Mouse (Mus musculus) forebrain, embryonic 16.5 days (tissue): ENCODE results near the gene Tacr2. TPM values are rescaled to one million over a fixed set of nuclear protein-coding genes. Genes with fewer than 3 reads are reported as not detected.

Experiments used
- ATAC-seq: fragments of 200-750 bp; cut with Nextera tagmentation; 2 replicates; pipeline ENCODE4 v1.8.0; 2017; ENCODE audit warnings: mild to moderate bottlenecking, moderate library complexity
- H3K27ac ChIP-seq: fragments of 300-500 bp; sonication (generic); 2 replicates; pipeline ENCODE4 v1.5.1; 2014; ENCODE audit warnings: low read length, control low read depth
- H3K27me3 ChIP-seq: fragments of 300-500 bp; sonication (generic); replicated peaks from 2 replicates; pipeline ENCODE4 v1.6.1; 2014; ENCODE audit warnings: low read length; ENCODE audit not compliant: control insufficient read depth, insufficient read depth
- H3K36me3 ChIP-seq: fragments of 300-500 bp; sonication (generic); 2 replicates; pipeline ENCODE4 v1.6.1; 2014; ENCODE audit not compliant: control insufficient read depth, insufficient read depth
- H3K4me1 ChIP-seq: fragments of 300-500 bp; sonication (generic); replicated peaks from 2 replicates; pipeline ENCODE4 v1.6.1; 2014; ENCODE audit warnings: low read length; ENCODE audit not compliant: control insufficient read depth, insufficient read depth
- H3K4me2 ChIP-seq: fragments of 300-500 bp; sonication (generic); 2 replicates; pipeline ENCODE4 v1.6.1; 2014; ENCODE audit warnings: mild to moderate bottlenecking, low read length, control low read depth
- H3K4me3 ChIP-seq: fragments of 300-500 bp; sonication (generic); replicated peaks from 2 replicates; pipeline ENCODE4 v1.5.1; 2014; ENCODE audit warnings: mild to moderate bottlenecking, low read length, control low read depth
- H3K9ac ChIP-seq: fragments of 300-500 bp; sonication (generic); replicated peaks from 2 replicates; pipeline ENCODE4 v1.6.1; 2014; ENCODE audit warnings: low read depth, low read length, control low read depth
- H3K9me3 ChIP-seq: fragments of 300-500 bp; sonication (generic); 2 replicates; pipeline ENCODE4 v1.6.1; 2016; ENCODE audit warnings: low read length; ENCODE audit not compliant: control insufficient read depth
- WGBS: fragments of 180-500 bp; shearing (Covaris S2); extraction: QIAGEN DNeasy Blood & Tissue Kit; methylation state at CpG from one replicate; pipeline ENCODE4 v1.1.7; 2014; 5-methylcytosine and 5-hydroxymethylcytosine counted together
- polyA plus RNA-seq: library from polyadenylated mRNA; unstranded; fragments of >200 nt; fragmentation: Nextera tagmentation; extraction: Ambion mirVana; gene quantifications from 2 replicates; pipeline ENCODE4 v1.2.1, GENCODE M21; 2015

Tacr2 gene
- polyA plus RNA-seq, 1 experiment from 2014 or later: not detected

- Histone ChIP-seq H3K4me2 (no peak overlapping the region), H3K4me1 (no peaks in the 10 kb centered on the region), H3K27me3 (no peaks in the 10 kb centered on the region), H3K9me3 (no peaks in the 10 kb centered on the region), H3K9ac (no peak overlapping the region), H3K36me3 (no peaks in the 10 kb centered on the region), H3K27ac (no peak overlapping the region), H3K4me3 (no peak overlapping the region)
- no peak for ATAC-seq
- 94% methylated on average over 11 of the region's 11 CpGs for WGBS
Measured at GRCm38 (mm10) chr10:62308896-62309491, 56.8 kb downstream of the Tacr2 start.

DNA sequence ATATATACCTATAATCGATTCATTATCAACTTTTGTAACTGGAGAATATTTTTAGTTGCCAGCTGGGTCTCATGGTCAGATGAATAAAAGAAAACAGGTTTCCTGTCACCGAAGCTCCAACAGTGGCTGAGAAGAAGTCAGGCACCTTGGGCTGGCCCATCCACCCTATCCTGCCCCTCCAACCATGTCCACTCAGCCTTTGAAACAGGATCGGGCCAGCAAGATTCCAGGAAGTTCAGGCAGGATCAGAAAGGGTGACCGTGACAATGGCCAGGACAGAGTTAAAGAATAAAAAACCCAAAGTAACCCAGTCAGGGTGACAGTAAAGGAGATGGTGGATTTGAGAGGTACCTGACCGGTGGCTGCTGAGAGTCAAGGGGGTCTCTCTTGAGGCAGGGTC is 57.4 kb downstream of the Tacr2 start:
- Histone ChIP-seq H3K36me3 (no peaks in the 10 kb centered on the region), H3K27ac (no peak overlapping the region), H3K4me3 (no peak overlapping the region), H3K9me3 (no peaks in the 10 kb centered on the region), H3K9ac (no peak overlapping the region), H3K4me2 (no peak overlapping the region), H3K27me3 (no peaks in the 10 kb centered on the region), H3K4me1 (no peaks in the 10 kb centered on the region)
- 93% methylated on average over 5 of the region's 5 CpGs for WGBS
- ATAC-seq: no peak

- Histone ChIP-seq H3K27ac (no peak overlapping the region), H3K4me2 (no peak overlapping the region), H3K9me3 (no peaks in the 10 kb centered on the region), H3K27me3 (no peaks in the 10 kb centered on the region), H3K9ac (no peak overlapping the region), H3K36me3 (no peaks in the 10 kb centered on the region), H3K4me3 (no peak overlapping the region), H3K4me1 (no peaks in the 10 kb centered on the region)
- ATAC-seq: no peak
- 79% methylated on average over 10 of the region's 10 CpGs for WGBS
Measured at GRCm38 (mm10) chr10:62310259-62311039, 58.2 kb downstream of the Tacr2 start.

- ATAC-seq: no peak
- no peaks in the 10 kb centered on the region for H3K9me3 ChIP-seq
- H3K4me1 ChIP-seq: no peaks in the 10 kb centered on the region
- no peak overlapping the region for H3K27ac ChIP-seq
- no peaks in the 10 kb centered on the region for H3K27me3 ChIP-seq
- WGBS: 11% methylated on average over 6 of the region's 6 CpGs
- no peak overlapping the region for H3K4me2 ChIP-seq
- no peak overlapping the region for H3K4me3 ChIP-seq
- H3K9ac ChIP-seq: no peak overlapping the region
- H3K36me3 ChIP-seq: no peaks in the 10 kb centered on the region
Measured at GRCm38 (mm10) chr10:62311464-62311863, 59.2 kb downstream of the Tacr2 start.

DNA sequence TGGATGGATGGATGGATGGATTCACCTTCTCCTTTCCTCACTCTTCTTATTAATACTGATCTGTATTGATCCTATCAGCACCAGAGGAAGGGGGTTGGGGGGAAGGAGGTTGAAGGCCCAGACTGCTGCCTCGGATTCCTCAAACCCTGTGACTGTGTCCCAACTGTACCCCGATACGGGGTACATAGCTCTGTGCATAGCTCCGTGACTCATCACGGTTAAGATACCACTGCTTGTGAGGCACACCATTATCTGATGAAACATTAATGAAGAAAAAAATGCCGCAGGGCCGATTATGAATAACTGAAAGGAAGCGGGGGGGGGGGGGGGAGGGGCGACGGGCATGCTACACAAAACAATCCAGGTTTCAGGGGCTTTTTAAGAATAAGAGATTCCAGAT is 60.9 kb downstream of the Tacr2 start:
- Histone ChIP-seq H3K9ac (no peak overlapping the region), H3K36me3 (no peaks in the 10 kb centered on the region), H3K4me1 (no peaks in the 10 kb centered on the region), H3K4me3 (no peak overlapping the region), H3K27me3 (no peaks in the 10 kb centered on the region), H3K27ac (no peak overlapping the region), H3K9me3 (no peaks in the 10 kb centered on the region), H3K4me2 (no peak overlapping the region)
- 63% methylated on average over 9 of the region's 10 CpGs for WGBS
- ATAC-seq: no peak

DNA sequence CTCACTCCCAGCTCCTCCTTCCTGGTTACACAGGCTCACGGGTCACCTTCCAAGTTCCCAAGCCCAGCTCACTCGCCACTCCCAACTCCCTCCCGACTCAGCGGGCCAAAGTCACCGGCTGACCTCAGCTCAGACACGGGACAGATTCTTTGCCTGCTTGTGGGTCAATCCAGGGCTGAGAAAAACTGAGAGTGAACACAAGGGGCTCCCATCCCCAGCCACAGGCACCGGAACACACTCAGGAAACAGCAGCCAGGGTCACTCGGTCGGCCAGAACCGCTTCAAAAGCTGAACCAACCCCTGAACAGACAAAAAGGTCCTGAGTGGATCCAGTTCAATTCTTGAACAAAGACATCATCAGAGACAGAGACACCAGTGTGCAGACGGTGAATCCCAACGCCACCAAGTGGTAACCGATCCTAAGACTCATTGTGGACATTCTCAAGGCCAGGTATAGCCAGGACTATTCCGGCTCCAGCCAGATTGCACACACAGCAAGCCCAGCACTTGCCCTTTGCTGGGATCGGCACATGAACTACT is 61.7 kb downstream of the Tacr2 start:
- no peak for ATAC-seq
- H3K27ac ChIP-seq: no peak overlapping the region
- no peak overlapping the region for H3K9ac ChIP-seq
- WGBS: 77% methylated on average over 15 of the region's 15 CpGs
- H3K4me2 ChIP-seq: no peak overlapping the region
- no peaks in the 10 kb centered on the region for H3K4me1 ChIP-seq
- H3K27me3 ChIP-seq: no peaks in the 10 kb centered on the region
- no peaks in the 10 kb centered on the region for H3K36me3 ChIP-seq
- H3K9me3 ChIP-seq: no peaks in the 10 kb centered on the region
- no peak overlapping the region for H3K4me3 ChIP-seq

Other genes with a start within 250 kb of the Tacr2 start
- 0.16 TPM in 1 of 2 replicates, not detected in the other for gene Neurog3, start 119.3 kb upstream of the Tacr2 start, polyA plus RNA-seq
- 153 and 185 TPM in 2 replicates for gene Fam241b, start 108.5 kb upstream of the Tacr2 start, polyA plus RNA-seq
- 13.9 and 15.4 TPM in 2 replicates for gene Tspan15, start 21.2 kb upstream of the Tacr2 start, polyA plus RNA-seq
- gene Hk1, start 127.5 kb downstream of the Tacr2 start, polyA plus RNA-seq: 105 and 107 TPM in 2 replicates
- gene Hkdc1, start 170.1 kb downstream of the Tacr2 start, polyA plus RNA-seq: 0.11 and 0.28 TPM in 2 replicates
- gene 4930507D05Rik, start 197.1 kb downstream of the Tacr2 start, polyA plus RNA-seq: 0.81 and 1.1 TPM in 2 replicates
- gene Supv3l1, start 197.3 kb downstream of the Tacr2 start, polyA plus RNA-seq: 21.7 and 22.7 TPM in 2 replicates
- 75.5 and 90.3 TPM in 2 replicates for gene Vps26a, start 234.4 kb downstream of the Tacr2 start, polyA plus RNA-seq